Mouse (Mus musculus) embryonic fibroblast, embryonic 13.5 days (primary cell): Measurements from ENCODE around the gene Ppargc1a. TPM values are rescaled to one million over a fixed set of nuclear protein-coding genes. Genes with fewer than 3 reads are reported as not detected.

Experiments
- H3K27ac ChIP-seq: 2 replicates; pipeline ENCODE4 v1.5.1; 2012; ENCODE audit warnings: low read length, control low read depth, inconsistent platforms; ENCODE audit not compliant: insufficient read depth
- H3K4me1 ChIP-seq: 2 replicates; pipeline ENCODE4 v1.6.1; 2011; ENCODE audit warnings: low read length; ENCODE audit not compliant: control insufficient read depth, insufficient read depth
- H3K4me3 ChIP-seq: 2 replicates; pipeline ENCODE4 v1.5.1; 2011; ENCODE audit warnings: mild to moderate bottlenecking, control low read depth, low read length; ENCODE audit not compliant: insufficient read depth
- CTCF ChIP-seq: IDR thresholded peaks from 2 replicates; pipeline ENCODE4 v1.5.1; 2011; ENCODE audit warnings: mild to moderate bottlenecking, control low read depth, low read length, moderate library complexity, borderline replicate concordance; ENCODE audit not compliant: insufficient read depth
- POLR2A ChIP-seq: IDR thresholded peaks from 2 replicates; pipeline ENCODE4 v1.6.1; 2011; ENCODE audit warnings: low read depth, mild to moderate bottlenecking, control low read depth, low read length, moderate library complexity
- polyA plus RNA-seq: library from polyadenylated mRNA; stranded (reverse); fragments of >200 nt; gene quantifications from 2 replicates; pipeline ENCODE4 v1.2.4, GENCODE M21; 2011; ENCODE audit warnings: low read depth; ENCODE audit not compliant: missing spikeins, insufficient read length

Gene Ppargc1a
- polyA plus RNA-seq, 1 experiment, result 0.30 TPM

GRCm38 (mm10) chr5:51525858-51526257 is 41.7 kb downstream of the Ppargc1a start:
- Histone ChIP-seq H3K4me1 (no peaks in the 10 kb centered on the region), H3K27ac (no peak overlapping the region), H3K4me3 (no peak overlapping the region)
- TF ChIP-seq CTCF, result no peak

GRCm38 (mm10) chr5:51520807-51521206 is 46.7 kb downstream of the Ppargc1a start:
- no peak overlapping the region for H3K27ac ChIP-seq
- no peak overlapping the region for H3K4me3 ChIP-seq
- H3K4me1 ChIP-seq, result no peaks in the 10 kb centered on the region
- TF ChIP-seq POLR2A, result no peak
- no peak for TF ChIP-seq CTCF

DNA sequence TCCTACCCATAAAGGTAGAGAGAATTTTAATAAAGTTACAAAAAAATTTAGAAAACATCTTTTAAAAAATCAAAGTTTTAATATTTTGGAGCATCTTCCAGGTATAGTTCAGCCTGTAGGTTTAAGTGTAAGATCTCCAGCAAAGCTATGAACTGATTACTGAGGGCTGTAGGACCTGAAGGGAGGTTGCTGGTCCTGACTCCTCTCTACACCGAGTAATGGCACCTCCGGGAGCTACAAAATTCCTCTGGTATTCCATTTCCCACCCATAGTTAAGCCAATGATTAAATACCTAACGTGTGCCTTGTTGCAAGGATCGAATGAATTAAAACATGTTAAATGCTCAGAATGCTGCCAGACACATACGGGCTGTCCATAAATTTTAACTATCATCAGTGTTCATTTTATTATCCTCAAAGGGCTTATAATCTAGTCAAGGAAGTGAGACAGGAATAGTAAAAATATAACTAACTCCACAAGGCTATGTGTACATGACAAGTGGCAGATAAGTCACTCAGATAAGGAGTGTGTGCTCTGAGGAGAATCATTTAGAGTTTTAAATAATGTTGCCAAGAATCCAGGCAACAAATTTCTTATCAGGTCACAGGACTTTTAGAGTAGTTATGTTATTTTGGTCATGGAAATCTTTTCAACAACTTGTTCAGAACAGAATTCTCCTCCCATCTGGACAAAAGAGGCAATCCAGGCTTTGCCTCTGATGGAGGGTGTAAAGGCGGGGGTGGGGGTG is 49.9 kb downstream of the Ppargc1a start:
- H3K4me3 ChIP-seq, result no peak overlapping the region
- TF ChIP-seq POLR2A, result no peak
- TF ChIP-seq CTCF, result no peak
- no peaks in the 10 kb centered on the region for H3K4me1 ChIP-seq
- no peak overlapping the region for H3K27ac ChIP-seq

GRCm38 (mm10) chr5:51504654-51505053 is 62.9 kb downstream of the Ppargc1a start:
- no peak overlapping the region for H3K27ac ChIP-seq
- no peaks in the 10 kb centered on the region for H3K4me1 ChIP-seq
- TF ChIP-seq CTCF, result no peak
- no peak for TF ChIP-seq POLR2A
- H3K4me3 ChIP-seq, result no peak overlapping the region

- Histone ChIP-seq H3K27ac (no peak overlapping the region), H3K4me3 (no peak overlapping the region), H3K4me1 (no peaks in the 10 kb centered on the region)
- TF ChIP-seq CTCF, result no peak
- no peak for TF ChIP-seq POLR2A
Observed at GRCm38 (mm10) chr5:51497910-51498517, 69.5 kb downstream of the Ppargc1a start.

GRCm38 (mm10) chr5:51495446-51495845 is 72.1 kb downstream of the Ppargc1a start:
- Histone ChIP-seq H3K27ac (no peak overlapping the region), H3K4me3 (no peak overlapping the region), H3K4me1 (no peaks in the 10 kb centered on the region)
- TF ChIP-seq POLR2A (no peak), CTCF (no peak)

GRCm38 (mm10) chr5:51494358-51494876 is 73.1 kb downstream of the Ppargc1a start:
- Histone ChIP-seq H3K4me1 (no peaks in the 10 kb centered on the region), H3K27ac (no peak overlapping the region), H3K4me3 (no peak overlapping the region)
- TF ChIP-seq CTCF, result no peak
- TF ChIP-seq POLR2A, result no peak

GRCm38 (mm10) chr5:51483768-51484167 is 83.8 kb downstream of the Ppargc1a start:
- Histone ChIP-seq H3K4me1 (no peaks in the 10 kb centered on the region), H3K4me3 (no peak overlapping the region), H3K27ac (no peak overlapping the region)
- TF ChIP-seq POLR2A, result no peak
- TF ChIP-seq CTCF, result no peak

DNA sequence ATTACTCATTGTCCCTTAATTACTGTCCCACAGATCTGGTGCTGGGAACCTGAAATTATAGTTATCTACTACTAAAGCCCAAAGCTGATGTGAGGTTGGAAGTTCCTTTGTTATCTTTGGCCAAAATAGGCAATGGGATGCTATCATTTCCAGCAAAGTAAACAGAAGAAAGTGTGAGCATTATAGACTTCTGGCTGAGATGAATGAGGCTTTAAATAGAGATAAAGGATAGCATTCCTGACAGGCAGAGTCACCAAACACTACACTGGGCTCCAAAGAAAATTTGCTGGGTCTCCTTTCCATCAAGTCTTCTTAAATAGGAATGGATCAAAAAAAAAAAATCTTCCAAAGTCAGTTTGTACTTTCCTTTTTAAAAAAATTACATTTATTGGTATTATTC is 87.7 kb downstream of the Ppargc1a start:
- no peak overlapping the region for H3K27ac ChIP-seq
- H3K4me3 ChIP-seq, result no peak overlapping the region
- TF ChIP-seq CTCF (no peak), POLR2A (no peak)
- no peaks in the 10 kb centered on the region for H3K4me1 ChIP-seq

DNA sequence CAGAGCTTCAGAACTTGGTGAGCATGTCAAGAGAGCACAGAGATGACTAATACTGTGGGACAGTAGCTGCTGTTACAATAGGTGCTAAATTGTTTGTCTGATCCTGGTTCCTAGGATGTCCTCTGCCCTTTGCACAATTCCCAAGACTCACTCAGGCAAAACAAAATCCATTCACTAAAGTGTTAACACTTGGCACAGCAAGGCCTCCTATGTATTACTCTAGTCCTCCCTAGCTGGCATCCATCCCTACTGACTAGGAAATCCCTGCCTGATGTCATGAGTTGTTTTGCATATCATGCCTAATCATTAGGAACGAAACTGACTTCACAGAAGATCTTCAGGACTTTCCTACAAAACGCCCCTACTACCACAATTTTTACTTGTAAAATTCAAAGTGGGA is 88.1 kb downstream of the Ppargc1a start:
- no peaks in the 10 kb centered on the region for H3K4me1 ChIP-seq
- no peak for TF ChIP-seq POLR2A
- TF ChIP-seq CTCF, result no peak
- H3K4me3 ChIP-seq, result no peak overlapping the region
- H3K27ac ChIP-seq, result no peak overlapping the region
